Mouse (Mus musculus) common myeloid progenitor, adult 5-6 weeks (primary cell): ENCODE results near the gene Brix1. TPM values are rescaled to one million over a fixed set of nuclear protein-coding genes. Genes with fewer than 3 reads are reported as not detected.

Experiments used
- ATAC-seq: replicated peaks from 2 replicates; pipeline ENCODE4 v1.8.0; 2016; ENCODE audit warnings: low read depth, mild to moderate bottlenecking, moderate TSS enrichment, inconsistent platforms; ENCODE audit not compliant: poor library complexity, severe bottlenecking
- total RNA-seq: library from RNA; stranded (forward); fragments of 200-1000, 187-1606 nt; gene quantifications from 2 replicates; pipeline ENCODE4 v1.2.3, GENCODE M21; 2017

Brix1 gene
- total RNA-seq, 1 experiment from 2014 or later, result 67.5 TPM

DNA sequence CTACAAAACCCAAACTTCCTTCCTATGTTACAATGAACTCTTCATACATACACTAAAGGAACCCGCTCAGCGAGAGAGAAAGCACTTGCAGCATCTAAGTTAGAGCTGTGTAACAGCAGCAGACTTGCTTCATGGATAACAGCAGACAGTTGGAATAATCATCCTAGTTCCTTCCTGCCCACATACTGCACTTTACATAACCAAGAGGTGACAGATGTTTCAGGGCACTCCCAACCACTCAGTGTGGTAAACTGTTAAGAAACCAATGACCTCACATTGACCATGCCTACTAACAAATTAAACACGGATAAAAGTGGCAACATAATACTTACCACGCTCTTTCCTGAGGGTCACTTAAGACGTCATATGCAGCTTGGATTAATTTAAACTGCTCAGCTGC is 22.2 kb downstream of the Brix1 start:
- ATAC-seq, result peak; percentile 86

DNA sequence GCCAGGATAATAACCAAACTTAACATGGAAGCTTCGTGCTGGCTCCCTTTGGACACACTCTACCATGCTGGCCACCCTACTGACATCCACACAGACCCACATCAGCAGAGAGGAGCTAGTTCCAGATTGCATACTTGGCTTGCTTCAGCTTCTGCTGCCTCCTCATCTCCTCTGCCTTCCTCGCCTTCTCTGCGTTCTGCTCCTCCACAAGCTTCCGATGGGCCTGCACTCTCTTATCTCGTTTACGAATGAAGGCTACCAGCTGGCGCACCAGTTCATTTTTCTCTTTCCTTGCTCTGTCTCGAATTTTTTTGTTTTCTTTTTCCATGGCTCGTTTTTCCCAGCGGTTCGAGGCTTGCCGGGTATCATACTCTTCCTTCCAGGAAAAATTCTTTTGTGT is 24.8 kb downstream of the Brix1 start:
- no peak for ATAC-seq

DNA sequence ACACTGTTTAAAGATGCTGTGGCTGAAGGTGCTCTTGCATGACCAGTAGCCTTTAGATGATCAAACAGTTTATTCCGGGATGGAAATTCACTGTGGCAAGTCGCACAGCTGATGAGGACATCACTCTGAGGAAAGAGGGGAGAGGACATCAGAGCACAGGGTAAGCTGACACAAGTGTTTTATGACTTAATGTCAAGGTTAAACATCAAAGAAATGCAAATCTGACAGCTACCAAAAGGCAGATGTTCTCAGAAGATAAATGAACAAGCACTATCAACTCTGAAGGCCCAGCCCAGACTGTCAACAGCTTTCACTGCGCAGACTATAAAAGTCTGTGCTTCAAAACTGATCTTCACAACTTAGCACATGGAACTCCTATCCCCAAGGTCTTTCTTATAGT is 38.6 kb downstream of the Brix1 start:
- ATAC-seq, result no peak

DNA sequence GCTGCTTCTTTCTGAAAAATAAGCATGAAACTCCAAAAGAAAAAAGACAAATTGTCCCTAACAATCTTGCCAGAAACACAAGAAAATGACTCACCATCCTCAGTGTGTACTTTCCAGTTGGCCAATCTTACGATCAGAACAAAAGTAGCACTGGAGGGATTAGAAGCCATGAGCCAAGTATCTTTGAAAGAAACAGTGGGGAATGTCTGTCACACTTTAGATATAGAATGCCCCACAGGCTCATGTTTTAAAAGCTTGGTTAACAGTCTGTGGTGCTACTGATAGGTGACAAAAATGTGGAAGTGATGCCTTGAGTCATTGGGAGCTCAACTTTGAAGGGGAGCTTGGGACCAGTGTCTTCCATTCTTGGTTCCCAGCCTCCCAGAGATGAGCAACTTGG is 43.5 kb downstream of the Brix1 start:
- ATAC-seq, result no peak

DNA sequence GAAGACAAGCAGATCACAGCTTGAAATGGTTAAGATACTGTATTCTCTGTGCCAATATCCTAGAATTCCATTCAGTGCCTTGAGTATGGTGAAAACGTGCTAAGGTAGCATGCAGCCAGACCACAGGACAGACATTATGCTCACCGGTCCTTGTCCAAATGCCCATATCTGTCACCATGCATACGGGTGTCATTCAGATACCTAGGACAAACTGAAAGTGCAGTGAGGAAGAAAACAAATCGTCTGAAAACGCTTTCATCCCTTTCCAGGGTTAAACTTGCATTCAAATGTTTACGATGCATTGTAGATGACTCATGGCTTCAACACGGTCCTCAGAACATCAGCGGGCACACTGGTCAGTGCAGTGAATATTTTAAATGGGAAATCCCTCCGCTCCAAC is 44.3 kb downstream of the Brix1 start:
- ATAC-seq, result no peak

DNA sequence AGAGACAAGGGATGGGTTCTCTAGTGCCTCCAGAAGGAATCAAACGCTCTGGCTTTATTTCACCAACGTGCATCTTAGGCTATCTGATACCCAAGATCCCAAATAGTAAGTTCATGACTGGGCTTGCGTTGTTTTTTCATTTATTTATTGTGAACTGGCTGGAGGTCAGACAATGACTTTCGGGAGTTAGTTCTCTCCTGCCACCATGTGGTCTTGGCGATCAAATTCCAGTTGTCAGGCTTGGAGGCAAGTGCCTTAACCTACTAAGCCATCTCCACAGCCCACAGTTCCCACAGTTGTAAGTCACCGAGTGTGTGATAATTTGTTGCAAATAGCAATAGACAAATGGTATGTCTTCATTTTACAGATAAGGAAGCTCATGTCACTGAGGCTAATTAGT is 45.8 kb downstream of the Brix1 start:
- no peak for ATAC-seq

DNA sequence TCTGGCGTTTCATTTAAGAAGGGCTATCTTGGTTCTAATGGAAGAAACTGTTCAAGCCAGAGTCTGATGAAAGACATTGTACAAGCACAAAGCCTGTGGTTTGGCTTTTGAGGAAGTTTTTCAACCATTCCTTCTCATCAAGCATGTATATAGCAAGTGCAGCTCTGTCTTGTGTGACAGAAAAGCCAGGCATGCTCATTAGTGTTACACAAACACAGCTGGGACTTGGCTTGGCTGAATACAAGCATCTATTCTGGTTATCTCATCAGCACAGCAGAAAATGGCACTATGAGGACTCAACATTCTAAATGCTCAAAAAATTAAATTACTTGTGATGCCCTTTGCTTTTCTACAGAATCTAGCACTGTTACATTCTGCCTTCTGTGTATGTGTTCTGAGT is 48.9 kb downstream of the Brix1 start:
- ATAC-seq, result no peak

DNA sequence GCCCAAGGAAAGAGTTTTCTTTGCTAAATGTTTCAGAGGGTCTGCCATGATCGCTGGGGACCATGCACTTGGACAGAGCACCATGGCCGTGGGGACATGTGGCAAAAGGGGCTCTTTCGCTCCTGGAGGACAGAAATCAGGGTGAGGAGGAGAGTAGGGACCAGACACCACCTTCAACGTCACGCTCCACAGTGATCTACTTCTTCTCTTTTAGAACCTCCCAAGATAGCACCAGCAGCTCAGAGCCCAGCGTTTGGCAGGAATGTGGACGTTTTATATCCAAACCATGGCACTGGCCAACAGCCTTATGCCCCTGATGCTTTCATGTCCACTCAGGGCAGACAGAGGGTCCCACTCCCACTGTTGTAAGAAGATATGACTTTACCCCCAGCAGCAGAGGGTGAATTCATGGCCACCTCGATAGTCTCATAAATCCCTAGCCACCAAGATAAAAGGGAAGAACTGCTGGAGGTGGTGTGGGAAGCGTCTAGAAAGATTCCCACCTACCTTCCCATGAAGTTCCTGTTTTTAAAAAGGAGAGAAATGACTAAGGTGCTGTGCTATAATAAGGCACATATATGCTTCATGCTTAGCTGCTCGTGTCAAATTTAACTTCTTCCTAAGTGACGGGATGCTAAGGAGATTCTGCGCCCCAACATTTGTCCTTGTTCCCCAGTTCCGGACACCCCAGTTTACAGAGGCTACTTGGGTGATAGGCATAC is 59.0 kb downstream of the Brix1 start:
- ATAC-seq, result no peak

DNA sequence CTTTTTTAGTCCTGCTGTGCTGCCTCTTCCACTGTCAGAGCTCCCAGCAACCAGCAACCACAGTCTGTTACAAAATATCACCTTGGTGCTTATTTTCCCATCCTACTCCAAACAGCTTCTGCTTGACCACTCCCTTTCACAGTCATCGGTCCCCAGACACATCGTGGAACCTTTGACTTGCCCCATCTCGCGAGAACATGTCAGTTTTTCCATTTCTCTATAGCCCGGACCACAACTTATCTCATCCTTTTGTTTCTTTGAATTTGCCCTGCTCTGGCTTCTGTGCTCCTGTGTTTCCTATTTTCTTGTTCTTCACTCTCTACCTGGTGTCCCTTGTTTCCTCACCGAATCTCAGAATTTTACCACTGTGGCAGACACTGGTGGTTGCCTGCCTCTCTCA is 59.6 kb downstream of the Brix1 start:
- ATAC-seq, result no peak

Other genes starting within 250 kb of the Brix1 start
- gene Gm21973, start 160.6 kb downstream of the Brix1 start, total RNA-seq, result not detected in 2 replicates
- gene Agxt2, start 127.4 kb downstream of the Brix1 start, total RNA-seq, result not detected in 2 replicates
- 54.0 and 58.3 TPM in 2 replicates for gene Dnajc21, start 15.4 kb downstream of the Brix1 start, total RNA-seq
- gene Rad1, start 71 bp upstream of the Brix1 start, total RNA-seq, result 24.9 and 29.6 TPM in 2 replicates
- gene Ttc23l, start 72.7 kb upstream of the Brix1 start, total RNA-seq, result not detected in 2 replicates
- gene Rai14, start 228.7 kb upstream of the Brix1 start, total RNA-seq, result 9.6 and 11.1 TPM in 2 replicates